Mouse (Mus musculus): ENCODE measurements at regions not wholly inside any gene's neighbourhood (a gene's known extent, or its start where the extent isn't known, plus 50 kb on each side); places are given as distances from the start of the nearest gene placed in this dataset.

- 79% methylated on average over 4 of the region's 4 CpGs for WGBS
- no peak for ATAC-seq
- no peak overlapping the region for H3K27ac ChIP-seq (ENCODE audit: low read depth, low read length)
- no peaks in the 10 kb centered on the region for H3K9me3 ChIP-seq (ENCODE audit: control insufficient read depth, low read length)
- no peaks in the 10 kb centered on the region for H3K27me3 ChIP-seq (replicated peaks; ENCODE audit: control insufficient read depth, insufficient read depth, low read length)
- H3K9ac ChIP-seq (ENCODE audit: low read depth, low read length), result no peak overlapping the region
- peaks cover 15% of the 10 kb centered on the region for H3K4me1 ChIP-seq (ENCODE audit: control insufficient read depth, insufficient read depth, low read depth, low read length)
- H3K36me3 ChIP-seq (ENCODE audit: control insufficient read depth, insufficient read depth, low read length), result no peaks in the 10 kb centered on the region
- H3K4me2 ChIP-seq (ENCODE audit: low read length), result no peak overlapping the region
- no peak overlapping the region for H3K4me3 ChIP-seq (ENCODE audit: low read length)
Observed at GRCm38 (mm10) chr13:91366540-91366939, 93.5 kb upstream of the Ssbp2 start.

GRCm38 (mm10) chr13:91367896-91368556 lies 92.1 kb upstream of the Ssbp2 start:
- ATAC-seq, result no peak
- H3K4me3 ChIP-seq (ENCODE audit: low read length), result no peak overlapping the region
- H3K27ac ChIP-seq (ENCODE audit: low read depth, low read length), result no peak overlapping the region
- no peak overlapping the region for H3K9ac ChIP-seq (ENCODE audit: low read depth, low read length)
- 35% methylated on average over 7 of the region's 7 CpGs for WGBS
- no peaks in the 10 kb centered on the region for H3K9me3 ChIP-seq (ENCODE audit: control insufficient read depth, low read length)
- peaks cover 29% of the 10 kb centered on the region for H3K4me1 ChIP-seq (ENCODE audit: control insufficient read depth, insufficient read depth, low read depth, low read length)
- no peak overlapping the region for H3K4me2 ChIP-seq (ENCODE audit: low read length)
- H3K36me3 ChIP-seq (ENCODE audit: control insufficient read depth, insufficient read depth, low read length), result no peaks in the 10 kb centered on the region
- H3K27me3 ChIP-seq (replicated peaks; ENCODE audit: control insufficient read depth, insufficient read depth, low read length), result no peaks in the 10 kb centered on the region

GRCm38 (mm10) chr13:91368664-91369063 lies 91.4 kb upstream of the Ssbp2 start:
- no peak overlapping the region for H3K27ac ChIP-seq (ENCODE audit: low read depth, low read length)

GRCm38 (mm10) chr13:91370021-91370420 lies 90.1 kb upstream of the Ssbp2 start:
- Histone ChIP-seq H3K36me3 (ENCODE audit: control insufficient read depth, insufficient read depth, low read length) (no peaks in the 10 kb centered on the region), H3K27me3 (replicated peaks; ENCODE audit: control insufficient read depth, insufficient read depth, low read length) (no peaks in the 10 kb centered on the region), H3K4me2 (ENCODE audit: low read length) (peak overlapping the region; percentile 85), H3K4me3 (ENCODE audit: low read length) (peak overlapping the region; percentile 43), H3K9me3 (ENCODE audit: control insufficient read depth, low read length) (no peaks in the 10 kb centered on the region), H3K4me1 (ENCODE audit: control insufficient read depth, insufficient read depth, low read depth, low read length) (peaks cover 37% of the 10 kb centered on the region), H3K9ac (ENCODE audit: low read depth, low read length) (peak overlapping the region; percentile 55), H3K27ac (ENCODE audit: low read depth, low read length) (peak overlapping the region; percentile 97)
- 25% methylated on average over 3 of the region's 3 CpGs for WGBS
- no peak for ATAC-seq

More at GRCm38 (mm10) chr13:91368664-91369063, 91.4 kb upstream of the Ssbp2 start:
- Histone ChIP-seq H3K9me3 (ENCODE audit: control insufficient read depth, low read length) (no peaks in the 10 kb centered on the region), H3K27me3 (replicated peaks; ENCODE audit: control insufficient read depth, insufficient read depth, low read length) (no peaks in the 10 kb centered on the region), H3K9ac (ENCODE audit: low read depth, low read length) (no peak overlapping the region), H3K4me2 (ENCODE audit: low read length) (no peak overlapping the region), H3K4me3 (ENCODE audit: low read length) (no peak overlapping the region), H3K36me3 (ENCODE audit: control insufficient read depth, insufficient read depth, low read length) (no peaks in the 10 kb centered on the region), H3K4me1 (ENCODE audit: control insufficient read depth, insufficient read depth, low read depth, low read length) (peaks cover 32% of the 10 kb centered on the region)
- 80% methylated on average over 7 of the region's 7 CpGs for WGBS
- ATAC-seq, result no peak

- H3K9me3 ChIP-seq (ENCODE audit: control insufficient read depth, low read length), result no peaks in the 10 kb centered on the region
- 2% methylated on average over 11 of the region's 11 CpGs for WGBS
- no peaks in the 10 kb centered on the region for H3K36me3 ChIP-seq (ENCODE audit: control insufficient read depth, insufficient read depth, low read length)
- no peaks in the 10 kb centered on the region for H3K27me3 ChIP-seq (replicated peaks; ENCODE audit: control insufficient read depth, insufficient read depth, low read length)
- peak overlapping the region; percentile 97 for H3K27ac ChIP-seq (ENCODE audit: low read depth, low read length)
- peaks cover 39% of the 10 kb centered on the region for H3K4me1 ChIP-seq (ENCODE audit: control insufficient read depth, insufficient read depth, low read depth, low read length)
- peak; percentile 32 for ATAC-seq
- H3K9ac ChIP-seq (ENCODE audit: low read depth, low read length), result peak overlapping the region; percentile 64
- peak overlapping the region; percentile 85 for H3K4me2 ChIP-seq (ENCODE audit: low read length)
- H3K4me3 ChIP-seq (ENCODE audit: low read length), result peak overlapping the region; percentile 43
Observed at GRCm38 (mm10) chr13:91370441-91370840, 89.6 kb upstream of the Ssbp2 start.

- Histone ChIP-seq H3K4me3 (ENCODE audit: low read length) (peak overlapping the region; percentile 43), H3K36me3 (ENCODE audit: control insufficient read depth, insufficient read depth, low read length) (no peaks in the 10 kb centered on the region), H3K27me3 (replicated peaks; ENCODE audit: control insufficient read depth, insufficient read depth, low read length) (no peaks in the 10 kb centered on the region), H3K4me1 (ENCODE audit: control insufficient read depth, insufficient read depth, low read depth, low read length) (peaks cover 39% of the 10 kb centered on the region), H3K4me2 (ENCODE audit: low read length) (peak overlapping the region; percentile 85), H3K9me3 (ENCODE audit: control insufficient read depth, low read length) (no peaks in the 10 kb centered on the region), H3K27ac (ENCODE audit: low read depth, low read length) (peak overlapping the region; percentile 97), H3K9ac (ENCODE audit: low read depth, low read length) (peak overlapping the region; percentile 64)
- under 1% methylated on average over 25 of the region's 28 CpGs for WGBS
- peak; percentile 96 for ATAC-seq
Observed at GRCm38 (mm10) chr13:91370886-91371595, 89.0 kb upstream of the Ssbp2 start.

GRCm38 (mm10) chr13:91371596-91371987 lies 88.5 kb upstream of the Ssbp2 start:
- H3K9me3 ChIP-seq (ENCODE audit: control insufficient read depth, low read length), result no peaks in the 10 kb centered on the region
- 0 out of 2 replicates have a peak, but pooled peaks have one; percentile 0 for ATAC-seq
- H3K27me3 ChIP-seq (replicated peaks; ENCODE audit: control insufficient read depth, insufficient read depth, low read length), result no peaks in the 10 kb centered on the region
- 21% methylated on average over 2 of the region's 2 CpGs for WGBS
- no peaks in the 10 kb centered on the region for H3K36me3 ChIP-seq (ENCODE audit: control insufficient read depth, insufficient read depth, low read length)
- peaks cover 39% of the 10 kb centered on the region for H3K4me1 ChIP-seq (ENCODE audit: control insufficient read depth, insufficient read depth, low read depth, low read length)
- H3K4me2 ChIP-seq (ENCODE audit: low read length), result peak overlapping the region; percentile 85
- H3K4me3 ChIP-seq (ENCODE audit: low read length), result peak overlapping the region; percentile 43; the same call in 1 of the 2 replicates
- H3K9ac ChIP-seq (ENCODE audit: low read depth, low read length), result peak overlapping the region; percentile 56
- peak overlapping the region; percentile 97 for H3K27ac ChIP-seq (ENCODE audit: low read depth, low read length)

GRCm38 (mm10) chr13:91372130-91372875 lies 87.8 kb upstream of the Ssbp2 start:
- no peaks in the 10 kb centered on the region for H3K9me3 ChIP-seq (ENCODE audit: control insufficient read depth, low read length)
- H3K36me3 ChIP-seq (ENCODE audit: control insufficient read depth, insufficient read depth, low read length), result no peaks in the 10 kb centered on the region
- ATAC-seq, result no peak
- peaks cover 39% of the 10 kb centered on the region for H3K4me1 ChIP-seq (ENCODE audit: control insufficient read depth, insufficient read depth, low read depth, low read length)
- H3K27me3 ChIP-seq (replicated peaks; ENCODE audit: control insufficient read depth, insufficient read depth, low read length), result no peaks in the 10 kb centered on the region
- peak overlapping the region; percentile 97 for H3K27ac ChIP-seq (ENCODE audit: low read depth, low read length)
- 64% methylated on average over 11 of the region's 11 CpGs for WGBS
- no peak overlapping the region for H3K9ac ChIP-seq (ENCODE audit: low read depth, low read length)
- no peak overlapping the region for H3K4me2 ChIP-seq (ENCODE audit: low read length)
- no peak overlapping the region for H3K4me3 ChIP-seq (ENCODE audit: low read length)

GRCm38 (mm10) chr13:91374141-91374540 lies 85.9 kb upstream of the Ssbp2 start:
- Histone ChIP-seq H3K4me1 (ENCODE audit: control insufficient read depth, insufficient read depth, low read depth, low read length) (peaks cover 39% of the 10 kb centered on the region), H3K36me3 (ENCODE audit: control insufficient read depth, insufficient read depth, low read length) (no peaks in the 10 kb centered on the region), H3K4me2 (ENCODE audit: low read length) (no peak overlapping the region), H3K9me3 (ENCODE audit: control insufficient read depth, low read length) (no peaks in the 10 kb centered on the region), H3K27me3 (replicated peaks; ENCODE audit: control insufficient read depth, insufficient read depth, low read length) (no peaks in the 10 kb centered on the region), H3K4me3 (ENCODE audit: low read length) (no peak overlapping the region), H3K27ac (ENCODE audit: low read depth, low read length) (no peak overlapping the region), H3K9ac (ENCODE audit: low read depth, low read length) (no peak overlapping the region)
- no peak for ATAC-seq
- 17% methylated on average over 3 of the region's 3 CpGs for WGBS

All from hindbrain, embryonic 16.5 days (tissue).